Mouse (Mus musculus) midbrain, embryonic 14.5 days (tissue): Measurements from ENCODE around the gene Aspdh. TPM values are rescaled to one million over a fixed set of nuclear protein-coding genes. Genes with fewer than 3 reads are reported as not detected.

Experiments used
- ATAC-seq: fragments of 200-750 bp; cut with Nextera tagmentation; 2 replicates; pipeline ENCODE4 v1.8.0; 2017; ENCODE audit warnings: moderate number of reproducible peaks, moderate library complexity; ENCODE audit not compliant: low FRiP score, low TSS enrichment
- DNase-seq: peaks from one replicate; pipeline ENCODE4 v3.0.0-alpha.2; 2015
- H3K27ac ChIP-seq: fragments of 300-500 bp; sonication (generic); replicated peaks from 2 replicates; pipeline ENCODE4 v1.5.1; 2014; ENCODE audit warnings: mild to moderate bottlenecking, low read depth, low read length, moderate library complexity
- H3K27me3 ChIP-seq: fragments of 300-500 bp; sonication (generic); 2 replicates; pipeline ENCODE4 v1.6.1; 2014; ENCODE audit warnings: low read length, control low read depth, mixed read lengths; ENCODE audit not compliant: control insufficient read depth, insufficient read depth
- H3K36me3 ChIP-seq: fragments of 300-500 bp; sonication (generic); 2 replicates; pipeline ENCODE4 v1.6.1; 2014; ENCODE audit warnings: low read length, control low read depth; ENCODE audit not compliant: control insufficient read depth, insufficient read depth
- H3K4me1 ChIP-seq: fragments of 300-500 bp; sonication (generic); 2 replicates; pipeline ENCODE4 v1.6.1; 2014; ENCODE audit warnings: mild to moderate bottlenecking, antibody characterized with exemption, low read length, control low read depth; ENCODE audit not compliant: control insufficient read depth, insufficient read depth
- H3K4me2 ChIP-seq: fragments of 300-500 bp; sonication (generic); 2 replicates; pipeline ENCODE4 v1.6.1; 2014; ENCODE audit warnings: mild to moderate bottlenecking, low read length, moderate library complexity
- H3K4me3 ChIP-seq: fragments of 300-500 bp; sonication (generic); replicated peaks from 2 replicates; pipeline ENCODE4 v1.5.1; 2014; ENCODE audit warnings: low read depth, low read length
- H3K9ac ChIP-seq: fragments of 300-500 bp; sonication (generic); replicated peaks from 2 replicates; pipeline ENCODE4 v1.6.1; 2014; ENCODE audit warnings: mild to moderate bottlenecking, low read length, moderate library complexity
- H3K9me3 ChIP-seq: fragments of 300-500 bp; sonication (generic); 2 replicates; pipeline ENCODE4 v1.6.1; 2016; ENCODE audit warnings: low read length, control low read depth, mixed read lengths; ENCODE audit not compliant: control insufficient read depth
- WGBS: fragments of 180-500 bp; shearing (Covaris S2); extraction: QIAGEN DNeasy Blood & Tissue Kit; methylation state at CpG from one replicate; pipeline ENCODE4 v1.1.7; 2014; 5-methylcytosine and 5-hydroxymethylcytosine counted together
- polyA plus RNA-seq: library from polyadenylated mRNA; unstranded; fragments of >200 nt; fragmentation: Nextera tagmentation; extraction: Ambion mirVana; gene quantifications from 2 replicates; pipeline ENCODE4 v1.2.1, GENCODE M21; 2014

Gene Aspdh
- polyA plus RNA-seq, 1 experiment from 2014 or later, result 8.9 TPM

GRCm38 (mm10) chr7:44435796-44436195, 29.4 kb upstream of the Aspdh start:
- 73% methylated on average over 5 of the region's 5 CpGs for WGBS
- H3K9ac ChIP-seq, result no peak overlapping the region
- ATAC-seq, result no peak
- H3K36me3 ChIP-seq, result 0 out of 2 replicates have a peak, but pooled peaks cover 9% of the 10 kb centered on the region
- H3K4me1 ChIP-seq, result peaks cover 33% of the 10 kb centered on the region
- H3K27ac ChIP-seq, result no peak overlapping the region
- DNase-seq, result no peak
- H3K27me3 ChIP-seq, result no peaks in the 10 kb centered on the region
- no peaks in the 10 kb centered on the region for H3K9me3 ChIP-seq
- no peak overlapping the region for H3K4me3 ChIP-seq
- no peak overlapping the region for H3K4me2 ChIP-seq

GRCm38 (mm10) chr7:44436267-44436666, 28.9 kb upstream of the Aspdh start:
- H3K9ac ChIP-seq, result no peak overlapping the region; the same call in 1 of the 2 replicates
- H3K4me2 ChIP-seq, result no peak overlapping the region
- H3K4me3 ChIP-seq, result no peak overlapping the region
- no peaks in the 10 kb centered on the region for H3K9me3 ChIP-seq
- H3K4me1 ChIP-seq, result peaks cover 33% of the 10 kb centered on the region
- peak; percentile 50 for DNase-seq
- H3K36me3 ChIP-seq, result 0 out of 2 replicates have a peak, but pooled peaks cover 9% of the 10 kb centered on the region
- ATAC-seq, result no peak
- WGBS, result 7% methylated on average over 1 of the region's 1 CpGs
- H3K27me3 ChIP-seq, result no peaks in the 10 kb centered on the region
- H3K27ac ChIP-seq, result no peak overlapping the region

DNA sequence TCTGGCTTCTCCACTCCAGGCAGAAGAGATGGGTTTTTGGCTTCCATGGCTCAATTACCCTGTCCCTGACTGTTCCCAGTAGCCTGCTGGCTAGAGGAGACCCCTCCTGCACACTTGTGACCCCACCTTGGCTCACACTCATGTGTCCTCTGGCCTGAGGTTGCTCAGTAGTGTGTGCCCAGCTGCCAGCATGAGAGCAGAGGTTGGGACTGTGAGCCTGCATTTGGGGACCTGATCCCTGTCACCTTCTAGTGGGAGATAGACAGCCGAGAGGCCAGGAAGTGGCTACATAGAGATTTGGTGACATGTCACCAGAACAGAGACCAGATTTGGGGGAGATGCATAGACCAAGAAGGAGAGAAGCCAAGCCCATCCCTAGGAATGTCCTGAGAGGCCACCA, 28.0 kb upstream of the Aspdh start:
- ATAC-seq, result no peak
- 86% methylated on average over 1 of the region's 1 CpGs for WGBS
- H3K9ac ChIP-seq, result no peak overlapping the region
- DNase-seq, result no peak
- no peak overlapping the region for H3K4me2 ChIP-seq
- no peaks in the 10 kb centered on the region for H3K27me3 ChIP-seq
- H3K4me3 ChIP-seq, result no peak overlapping the region
- H3K27ac ChIP-seq, result no peak overlapping the region
- 0 out of 2 replicates have a peak, but pooled peaks cover 9% of the 10 kb centered on the region for H3K36me3 ChIP-seq
- no peaks in the 10 kb centered on the region for H3K9me3 ChIP-seq
- peaks cover 27% of the 10 kb centered on the region for H3K4me1 ChIP-seq

DNA sequence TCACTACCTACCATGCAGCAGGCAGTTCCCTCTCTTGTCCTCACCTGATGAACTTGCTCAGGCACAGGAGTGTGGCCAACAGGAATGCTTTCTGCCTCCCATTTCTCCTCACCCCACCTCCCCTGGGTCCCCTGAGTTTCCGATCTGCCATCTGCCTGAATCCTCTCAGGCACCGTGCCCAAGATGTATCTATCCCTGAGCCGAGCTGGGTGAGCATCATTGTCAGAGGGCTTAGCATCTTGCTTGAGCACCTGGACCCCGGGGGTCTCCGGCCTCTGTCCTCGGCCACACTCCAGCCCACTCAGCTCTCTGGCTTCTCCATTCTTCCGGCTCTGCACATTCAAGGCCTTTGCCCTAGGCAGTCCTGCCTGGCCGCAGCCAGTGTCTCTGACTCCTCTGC, 27.3 kb upstream of the Aspdh start:
- no peaks in the 10 kb centered on the region for H3K27me3 ChIP-seq
- ATAC-seq (no peak), DNase-seq (no peak)
- H3K4me3 ChIP-seq, result no peak overlapping the region
- H3K9me3 ChIP-seq, result no peaks in the 10 kb centered on the region
- WGBS, result 59% methylated on average over 8 of the region's 8 CpGs
- no peak overlapping the region for H3K4me2 ChIP-seq
- H3K27ac ChIP-seq, result no peak overlapping the region
- no peak overlapping the region for H3K9ac ChIP-seq
- peaks cover 25% of the 10 kb centered on the region; the same call in 1 of the 2 replicates for H3K4me1 ChIP-seq
- H3K36me3 ChIP-seq, result 0 out of 2 replicates have a peak, but pooled peaks cover 9% of the 10 kb centered on the region

- Histone ChIP-seq H3K9me3 (no peaks in the 10 kb centered on the region), H3K27ac (0 out of 2 replicates have a peak overlapping the region, but pooled peaks have one; percentile 41), H3K4me3 (no peak overlapping the region), H3K27me3 (no peaks in the 10 kb centered on the region), H3K36me3 (peaks cover 4% of the 10 kb centered on the region), H3K9ac (no peak overlapping the region), H3K4me1 (peaks cover 28% of the 10 kb centered on the region), H3K4me2 (no peak overlapping the region)
- ATAC-seq (no peak), DNase-seq (no peak)
- WGBS, result 81% methylated on average over 2 of the region's 2 CpGs
These were observed 25.5 kb upstream of the Aspdh start for GRCm38 (mm10) chr7:44439696-44440095.

- Histone ChIP-seq H3K4me2 (no peak overlapping the region), H3K36me3 (peaks cover 12% of the 10 kb centered on the region), H3K27me3 (no peaks in the 10 kb centered on the region), H3K4me3 (no peak overlapping the region), H3K4me1 (peaks cover 36% of the 10 kb centered on the region), H3K9ac (no peak overlapping the region), H3K9me3 (no peaks in the 10 kb centered on the region), H3K27ac (no peak overlapping the region; the same call in 1 of the 2 replicates)
- ATAC-seq (no peak), DNase-seq (no peak)
- 91% methylated on average over 1 of the region's 1 CpGs for WGBS
These were observed 24.7 kb upstream of the Aspdh start for GRCm38 (mm10) chr7:44440479-44440878.

DNA sequence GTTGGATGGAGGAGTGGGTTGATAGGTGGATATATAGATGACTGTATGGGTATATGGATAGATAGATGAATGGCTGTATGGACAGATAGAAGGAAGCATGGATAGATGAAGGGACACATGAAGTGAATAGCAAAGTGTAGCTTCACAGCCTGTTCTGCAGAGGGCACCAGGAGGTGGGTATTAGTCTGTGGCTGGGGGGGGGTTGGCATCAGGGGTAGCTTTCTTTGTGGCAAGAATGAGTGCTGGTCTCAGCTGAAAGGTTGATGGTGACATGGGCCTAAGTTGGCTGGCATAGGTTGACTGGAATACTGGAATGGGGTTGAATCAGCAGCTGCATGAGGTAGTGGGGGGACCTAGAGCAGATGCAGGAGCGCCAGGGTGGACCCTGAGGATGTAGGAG, 24.0 kb upstream of the Aspdh start:
- H3K9me3 ChIP-seq, result no peaks in the 10 kb centered on the region
- H3K4me3 ChIP-seq, result peak overlapping the region; percentile 69
- WGBS, result 15% methylated on average over 1 of the region's 1 CpGs
- H3K9ac ChIP-seq, result peak overlapping the region; percentile 97
- peaks cover 19% of the 10 kb centered on the region for H3K36me3 ChIP-seq
- no peaks in the 10 kb centered on the region for H3K27me3 ChIP-seq
- peaks cover 43% of the 10 kb centered on the region for H3K4me1 ChIP-seq
- ATAC-seq, result no peak
- DNase-seq, result no peak
- peak overlapping the region; percentile 99 for H3K27ac ChIP-seq
- H3K4me2 ChIP-seq, result peak overlapping the region; percentile 97

DNA sequence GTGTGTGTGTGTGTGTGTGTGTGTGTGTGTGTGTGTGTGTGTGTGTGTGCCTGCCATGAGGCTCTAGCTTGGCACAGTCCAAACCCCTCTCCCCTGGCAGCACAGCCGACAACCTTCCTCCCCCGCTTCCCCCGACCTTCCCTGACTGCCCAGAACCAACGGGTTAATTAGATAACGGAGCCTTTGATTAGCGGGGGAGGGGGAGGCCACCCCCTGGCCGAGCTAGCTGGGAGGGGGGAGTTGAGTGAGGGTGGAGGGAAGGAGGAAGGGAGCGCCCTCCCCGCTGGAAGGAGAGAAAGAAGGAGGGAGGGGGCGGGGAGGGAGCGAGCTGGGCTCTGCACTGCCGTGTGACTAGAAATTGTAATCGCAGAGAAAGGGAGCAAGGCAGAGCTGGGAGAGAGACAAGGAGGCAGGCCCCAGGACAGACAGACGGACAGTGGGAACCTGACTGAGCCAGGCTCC, 23.5 kb upstream of the Aspdh start:
- ATAC-seq (peak; percentile 74), DNase-seq (peak; percentile 91)
- Histone ChIP-seq H3K4me3 (peak overlapping the region; percentile 69), H3K27me3 (no peaks in the 10 kb centered on the region), H3K27ac (peak overlapping the region; percentile 99), H3K4me1 (peaks cover 48% of the 10 kb centered on the region), H3K9me3 (no peaks in the 10 kb centered on the region), H3K9ac (peak overlapping the region; percentile 97), H3K36me3 (peaks cover 24% of the 10 kb centered on the region), H3K4me2 (peak overlapping the region; percentile 97)
- WGBS, result 0% methylated on average over 12 of the region's 14 CpGs

- peak overlapping the region; percentile 97 for H3K4me2 ChIP-seq
- H3K36me3 ChIP-seq, result peaks cover 29% of the 10 kb centered on the region
- DNase-seq, result peak; percentile 77
- peak overlapping the region; percentile 97 for H3K9ac ChIP-seq
- no peaks in the 10 kb centered on the region for H3K27me3 ChIP-seq
- under 1% methylated on average over 14 of the region's 14 CpGs for WGBS
- peak overlapping the region; percentile 99 for H3K27ac ChIP-seq
- ATAC-seq, result peak; percentile 32; the same call in 1 of the 2 replicates
- H3K4me1 ChIP-seq, result peaks cover 49% of the 10 kb centered on the region
- H3K9me3 ChIP-seq, result no peaks in the 10 kb centered on the region
- peak overlapping the region; percentile 69 for H3K4me3 ChIP-seq
These were observed 22.8 kb upstream of the Aspdh start for GRCm38 (mm10) chr7:44442407-44442821.
